Mouse (Mus musculus) cortical plate, adult 2 months (tissue): ENCODE data around the gene Zfp652. TPM values are rescaled to one million over a fixed set of nuclear protein-coding genes. Genes with fewer than 3 reads are reported as not detected.

ENCODE experiments used
- H3K27ac ChIP-seq: fragments of 200-500 bp; 2 replicates; pipeline ENCODE4 v1.5.1; 2012; ENCODE audit warnings: low read length, control low read depth, inconsistent platforms; ENCODE audit not compliant: insufficient read depth
- H3K4me1 ChIP-seq: fragments of 200-500 bp; 2 replicates; pipeline ENCODE4 v1.6.1; 2011; ENCODE audit warnings: low read length; ENCODE audit not compliant: control insufficient read depth, insufficient read depth
- H3K4me3 ChIP-seq: fragments of 200-500 bp; 2 replicates; pipeline ENCODE4 v1.5.1; 2011; ENCODE audit warnings: mild to moderate bottlenecking, low read length, control low read depth; ENCODE audit not compliant: insufficient read depth
- CTCF ChIP-seq: fragments of 200-500 bp; IDR thresholded peaks from 2 replicates; pipeline ENCODE4 v1.5.1; 2011; ENCODE audit warnings: mild to moderate bottlenecking, control low read depth, low read length; ENCODE audit not compliant: insufficient read depth; ENCODE audit errors: extremely low read depth
- POLR2A ChIP-seq: fragments of 200-500 bp; IDR thresholded peaks from 2 replicates; pipeline ENCODE4 v1.6.1; 2011; ENCODE audit warnings: mild to moderate bottlenecking, low read length, control low read depth; ENCODE audit not compliant: insufficient read depth; ENCODE audit errors: extremely low read depth
- polyA plus RNA-seq: library from polyadenylated mRNA; depleted of rRNA; stranded (reverse); fragments of >200 nt; gene quantifications from 2 replicates; pipeline ENCODE4 v1.2.3, GENCODE M21; 2012

The Zfp652 gene
- polyA plus RNA-seq, 1 experiment: 21.2 TPM

DNA sequence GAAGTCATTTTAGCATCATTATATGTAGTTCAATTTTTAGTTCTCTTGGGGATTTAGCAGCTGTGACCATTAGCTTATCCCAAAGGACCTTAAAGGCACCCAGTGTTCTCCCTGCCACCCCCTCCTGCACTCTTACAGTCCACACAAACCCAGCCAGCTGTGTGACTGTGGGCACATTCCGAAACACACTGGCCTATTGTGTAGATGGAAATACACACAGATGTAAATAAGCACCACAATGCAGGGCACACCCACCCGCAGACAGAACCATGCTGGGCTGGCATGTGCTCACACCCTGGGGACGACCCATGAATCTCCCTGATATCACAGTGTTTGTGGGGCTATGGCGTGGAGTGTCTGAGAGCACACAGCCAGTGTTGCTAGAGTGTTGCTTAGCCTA, 99.8 kb downstream of the Zfp652 start:
- TF ChIP-seq POLR2A: no peak
- H3K4me3 ChIP-seq: no peak overlapping the region
- H3K27ac ChIP-seq: no peak overlapping the region
- H3K4me1 ChIP-seq: no peaks in the 10 kb centered on the region

DNA sequence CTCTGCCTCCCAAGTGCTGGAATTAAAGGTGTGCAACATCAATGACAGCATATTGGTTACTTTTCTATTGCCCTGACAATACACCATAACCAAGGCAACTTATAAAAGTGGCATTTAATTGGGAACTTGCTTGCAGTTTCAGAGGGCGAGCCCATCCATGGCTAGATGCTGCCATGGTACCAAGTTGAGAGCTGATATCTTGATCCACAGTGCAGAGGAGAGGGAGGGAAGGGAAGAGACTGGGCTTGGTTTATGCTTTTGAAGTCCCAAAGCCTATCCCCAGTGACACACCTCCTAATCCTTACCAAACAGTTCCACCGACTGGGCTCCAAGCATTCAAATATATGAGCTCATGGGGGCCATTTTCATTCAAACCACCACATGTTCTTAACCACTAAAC, 101.6 kb downstream of the Zfp652 start:
- Histone ChIP-seq H3K27ac (no peak overlapping the region), H3K4me1 (no peaks in the 10 kb centered on the region), H3K4me3 (no peak overlapping the region)
- no peak for TF ChIP-seq CTCF
- no peak for TF ChIP-seq POLR2A

DNA sequence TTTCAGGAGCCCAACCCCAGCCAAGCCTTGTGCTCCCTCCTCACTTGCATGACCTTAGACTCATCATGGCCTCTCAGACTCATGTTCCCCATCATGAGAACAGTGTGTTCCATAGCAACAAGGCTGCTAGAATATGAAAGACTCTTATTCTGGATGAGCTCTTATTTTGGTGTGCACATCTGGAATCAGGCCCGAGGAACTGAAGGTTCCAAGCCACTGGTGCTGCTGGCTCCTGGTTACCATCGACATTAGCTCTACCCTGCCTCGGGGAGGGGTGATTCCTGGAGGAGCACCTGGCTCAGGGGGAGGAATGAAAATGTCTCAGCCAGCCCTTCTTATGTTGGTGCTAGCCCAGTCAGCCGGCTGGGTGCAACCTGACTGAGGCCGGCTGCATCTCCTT, 102.4 kb downstream of the Zfp652 start:
- Histone ChIP-seq H3K4me1 (no peaks in the 10 kb centered on the region), H3K4me3 (no peak overlapping the region), H3K27ac (no peak overlapping the region)
- no peak for TF ChIP-seq CTCF
- no peak for TF ChIP-seq POLR2A

DNA sequence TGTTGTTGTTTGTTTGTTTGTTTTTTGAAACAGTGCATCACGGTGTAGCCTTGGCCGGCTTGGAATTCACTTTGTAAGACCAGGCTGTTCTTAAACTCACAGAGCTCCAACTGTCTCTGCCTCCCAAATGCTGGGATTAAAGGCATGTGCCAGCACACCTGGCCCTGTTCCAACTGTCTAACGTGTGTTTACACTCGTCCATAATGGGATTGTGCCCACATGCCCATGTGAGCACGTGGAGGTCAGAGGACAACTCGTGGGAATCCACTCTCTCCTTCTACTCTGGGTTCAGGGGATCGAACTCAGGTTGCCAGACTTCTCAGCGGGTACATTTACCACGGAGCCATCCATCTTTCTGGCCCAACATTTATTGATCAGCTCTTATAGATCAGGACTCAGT, 102.9 kb downstream of the Zfp652 start:
- H3K4me1 ChIP-seq: no peaks in the 10 kb centered on the region
- H3K27ac ChIP-seq: no peak overlapping the region
- H3K4me3 ChIP-seq: no peak overlapping the region
- no peak for TF ChIP-seq POLR2A
- no peak for TF ChIP-seq CTCF

DNA sequence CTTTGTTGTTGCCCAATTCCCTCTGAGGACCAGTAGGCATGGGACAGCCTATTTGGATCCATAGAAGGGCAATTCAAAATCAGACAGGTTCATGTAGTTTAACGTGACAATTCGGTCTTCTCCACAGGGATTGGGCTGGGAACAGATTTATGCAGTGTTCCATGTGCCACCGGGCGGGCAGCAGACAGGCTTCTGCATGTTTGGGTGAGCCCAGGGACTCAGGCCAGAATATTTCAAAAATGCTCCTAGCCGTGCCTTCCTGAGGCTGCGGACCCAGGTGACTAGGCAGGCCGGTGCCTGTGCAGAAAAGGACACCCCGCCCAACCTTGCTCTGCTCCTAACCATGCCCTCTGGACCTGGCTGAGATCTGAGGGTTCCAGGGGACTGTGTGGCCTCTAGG, 106.7 kb downstream of the Zfp652 start:
- TF ChIP-seq POLR2A (no peak), CTCF (no peak)
- H3K4me3 ChIP-seq: no peak overlapping the region
- H3K4me1 ChIP-seq: no peaks in the 10 kb centered on the region
- H3K27ac ChIP-seq: no peak overlapping the region

DNA sequence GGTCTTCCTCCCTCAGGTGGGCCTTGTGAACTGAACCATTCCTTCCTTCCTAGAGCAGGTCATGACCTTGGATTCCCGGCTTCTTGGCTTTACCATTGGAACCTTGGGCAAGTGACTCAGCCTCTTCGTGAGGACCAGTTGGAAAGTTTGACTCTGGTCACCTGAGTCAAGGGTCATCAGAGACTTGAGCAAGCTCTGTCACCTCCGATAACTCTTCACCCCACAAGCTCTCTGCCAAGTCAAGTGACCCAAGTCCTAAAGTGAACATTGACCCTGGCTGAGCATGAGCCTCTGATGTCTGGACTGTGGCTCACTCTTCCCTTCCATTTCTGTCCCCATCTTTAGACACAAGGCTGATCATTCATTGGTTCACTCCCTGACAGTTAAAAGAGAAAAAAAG, 109.0 kb downstream of the Zfp652 start:
- Histone ChIP-seq H3K4me3 (no peak overlapping the region), H3K4me1 (no peaks in the 10 kb centered on the region), H3K27ac (no peak overlapping the region)
- no peak for TF ChIP-seq POLR2A
- TF ChIP-seq CTCF: no peak

DNA sequence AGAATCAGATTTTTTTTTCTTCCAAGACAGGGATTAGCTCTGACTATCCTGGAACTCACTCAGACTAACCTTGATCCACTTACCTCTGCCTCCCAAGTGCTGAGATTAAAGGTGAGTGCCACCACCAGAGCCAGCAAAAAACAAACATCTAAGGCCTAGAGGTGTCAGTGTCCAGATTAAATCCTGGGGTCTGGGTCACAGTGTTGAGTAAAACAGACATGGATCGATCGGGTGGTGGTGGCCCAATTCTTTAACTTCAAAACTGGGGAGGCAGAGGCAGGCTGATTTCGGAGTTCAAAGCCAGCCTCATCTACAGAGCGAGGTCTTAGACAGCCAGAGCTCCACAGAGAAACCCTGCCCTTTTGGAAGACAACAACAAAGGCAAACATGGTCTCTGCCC, 110.0 kb downstream of the Zfp652 start:
- Histone ChIP-seq H3K4me1 (no peaks in the 10 kb centered on the region), H3K4me3 (no peak overlapping the region), H3K27ac (no peak overlapping the region)
- no peak for TF ChIP-seq CTCF
- TF ChIP-seq POLR2A: no peak

DNA sequence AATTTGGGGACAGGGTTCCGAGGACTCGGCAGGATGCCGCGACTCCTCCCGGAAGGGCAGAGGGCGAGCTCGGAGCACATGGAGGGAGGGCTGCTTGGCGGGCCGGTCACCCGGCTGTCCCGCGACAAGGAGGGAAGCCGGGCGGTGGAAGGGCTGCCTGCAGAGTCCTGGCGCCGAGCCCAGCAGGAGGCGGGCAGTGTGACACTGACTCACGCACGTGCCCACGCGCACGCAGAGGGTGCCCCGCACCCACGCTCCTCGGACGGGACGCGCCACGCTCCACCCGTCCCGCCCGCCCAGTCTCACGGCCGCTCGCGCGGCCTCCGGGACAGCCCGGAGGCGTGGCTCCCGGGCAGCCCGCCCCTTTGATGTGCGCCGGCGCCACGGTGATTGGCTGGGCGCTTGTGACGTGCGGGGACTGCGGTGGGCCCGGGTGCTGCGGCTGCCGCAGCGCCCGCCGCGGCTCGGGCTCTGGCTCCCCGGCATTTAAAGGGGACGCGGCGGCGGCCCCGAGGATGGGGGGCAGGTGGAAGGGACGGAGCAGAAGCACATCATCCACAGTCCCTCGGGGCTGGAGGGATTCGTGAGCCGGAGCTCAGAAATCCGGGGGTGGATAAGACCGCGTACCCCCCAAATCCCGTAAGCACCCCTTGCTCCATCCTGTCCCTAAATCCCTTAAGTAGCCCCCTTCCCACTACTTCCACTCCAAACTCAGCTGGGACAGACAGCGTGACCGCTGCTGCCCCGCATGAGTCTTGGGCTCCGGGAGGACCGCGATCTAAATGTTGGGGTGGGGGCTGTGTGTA, 111.8 kb downstream of the Zfp652 start, which contains the start of gene Phospho1:
Gene Phospho1 (plus strand): TSS at position 429 of the 806 bp plus-strand sequence.
- Histone ChIP-seq H3K4me3 (peak within 1 kb of the TSS; percentile 98), H3K4me1 (no peaks in the 10 kb centered on the region), H3K27ac (peak within 1 kb of the TSS; percentile 76; the same call in 1 of the 2 replicates)
- TF ChIP-seq CTCF (no peak), POLR2A (peak; percentile 37; the same call in 1 of the 2 replicates)

DNA sequence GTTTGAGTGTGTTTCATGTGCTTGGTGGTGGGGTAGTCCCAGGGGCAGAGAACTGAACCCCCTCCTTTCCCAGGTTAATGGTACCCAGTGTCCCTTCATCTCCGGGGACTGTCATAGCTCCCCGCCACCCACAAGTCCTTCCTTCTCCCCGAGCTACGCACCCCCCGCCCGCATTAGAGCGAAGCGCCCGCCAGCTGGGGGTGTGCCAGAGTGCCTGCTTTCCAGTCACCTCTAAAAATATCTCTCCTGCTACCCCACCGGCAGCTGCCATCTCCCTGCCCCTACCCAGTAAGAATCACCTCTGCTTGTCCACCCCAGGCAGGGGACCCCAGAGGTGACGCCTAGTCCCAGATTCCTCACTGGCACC, 112.4 kb downstream of the Zfp652 start:
- peak overlapping the region; percentile 76; the same call in 1 of the 2 replicates for H3K27ac ChIP-seq
- TF ChIP-seq POLR2A (no peak), CTCF (no peak)
- H3K4me3 ChIP-seq: peak overlapping the region; percentile 98
- H3K4me1 ChIP-seq: no peaks in the 10 kb centered on the region

DNA sequence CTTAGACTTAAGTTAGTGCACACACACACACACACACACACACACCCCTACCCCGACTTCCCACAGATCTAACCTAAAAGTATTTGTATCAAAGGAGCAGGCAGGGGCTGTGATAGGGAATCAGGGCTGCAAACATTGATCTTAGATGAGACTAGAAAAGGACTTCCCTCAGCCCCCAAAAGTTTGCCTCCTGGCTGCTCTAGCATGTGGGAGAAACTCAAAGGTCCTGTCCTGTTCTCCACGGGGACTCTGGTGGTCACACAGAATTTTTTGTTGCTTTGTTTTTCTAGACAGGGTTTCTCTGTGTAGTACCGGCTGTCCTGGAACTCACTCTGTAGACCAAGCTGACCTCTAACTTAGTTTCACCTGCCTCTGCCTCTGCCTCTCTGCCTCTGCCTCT, 113.2 kb downstream of the Zfp652 start:
- no peak for TF ChIP-seq CTCF
- TF ChIP-seq POLR2A: no peak
- Histone ChIP-seq H3K27ac (no peak overlapping the region), H3K4me3 (peak overlapping the region; percentile 98; the same call in 1 of the 2 replicates), H3K4me1 (no peaks in the 10 kb centered on the region)
